Mouse (Mus musculus) left cerebral cortex, postnatal 14 days (tissue): ENCODE data around the gene Matn4. TPM values are rescaled to one million over a fixed set of nuclear protein-coding genes. Genes with fewer than 3 reads are reported as not detected.
A peak's percentile ranks its signal among the peaks of the same experiment; 100 is the strongest.

Experiments used
- DNase-seq, 2 experiments: peaks; one replicate each; pipeline ENCODE4 v3.0.0; 2021 to 2022; ENCODE audit warnings: low spot score in 2 of 2, mixed read lengths in 1 of 2
- intact Hi-C: fragments of 180-260 bp; cut with DNase I; formaldehyde crosslinking; loops from one replicate; pipeline ENCODE4 v1.15.1; 2025
- total RNA-seq, 2 experiments: library from RNA; stranded (reverse); gene quantifications; 2 replicates each; pipeline ENCODE4 v1.2.3; 2021

Gene Matn4
- total RNA-seq, 2 experiments from 2014 or later = 13.4 to 15.0 TPM

- intact Hi-C loops = no loop called here
- no peak for DNase-seq
Observed at GRCm38 (mm10) chr2:164421306-164421705, 16.3 kb upstream of the Matn4 start.

GRCm38 (mm10) chr2:164419489-164419888 lies 14.5 kb upstream of the Matn4 start:
- intact Hi-C loops = loop anchor here (5.0 to 10.0 kb wide), 3 partner anchors 98 to 305 kb away; partner anchors contain the start of gene Wfdc2
- DNase-seq = no peak

- intact Hi-C loops = loop anchor here (5.0 to 10.0 kb wide), 3 partner anchors 99 to 306 kb away; partner anchors contain the start of gene Wfdc2
- no peak for DNase-seq
Observed at GRCm38 (mm10) chr2:164418308-164418875, 13.4 kb upstream of the Matn4 start.

GRCm38 (mm10) chr2:164417198-164417597 lies 12.2 kb upstream of the Matn4 start:
- intact Hi-C loops = loop anchor here (2.0 to 10.0 kb wide), 4 partner anchors 38 to 308 kb away; partner anchors contain the start of gene Wfdc2
- DNase-seq = peak in 1 of 2 experiments; percentile 34

GRCm38 (mm10) chr2:164414581-164414980 lies 9.6 kb upstream of the Matn4 start:
- DNase-seq = no peak
- intact Hi-C loops = loop anchor here (10.0 kb wide), 1 partner anchor 310 kb away; no protein-coding TSS in a partner anchor

GRCm38 (mm10) chr2:164414167-164414566 lies 9.2 kb upstream of the Matn4 start:
- intact Hi-C loops = loop anchor here (10.0 kb wide), 1 partner anchor 311 kb away; no protein-coding TSS in a partner anchor
- no peak for DNase-seq

- DNase-seq = peak; percentile 60 to 79
- intact Hi-C loops = loop anchor here (5.0 kb wide), 1 partner anchor 305 kb away; no protein-coding TSS in a partner anchor
Observed at GRCm38 (mm10) chr2:164407708-164408107, 2.7 kb upstream of the Matn4 start.

- intact Hi-C loops = loop anchor here (5.0 kb wide), 1 partner anchor 303 kb away; no protein-coding TSS in a partner anchor
- no peak for DNase-seq
Observed at GRCm38 (mm10) chr2:164405519-164405918, 559 bp upstream of the Matn4 start.

- intact Hi-C loops = no loop called here
- DNase-seq = no peak
Observed at GRCm38 (mm10) chr2:164404082-164404990, 624 bp downstream of the Matn4 start.

- DNase-seq = peak; percentile 41 to 50
- intact Hi-C loops = no loop called here
Observed at GRCm38 (mm10) chr2:164403396-164404081, 1.4 kb downstream of the Matn4 start.

- DNase-seq = peak; percentile 68 to 70
- intact Hi-C loops = no loop called here
Observed at GRCm38 (mm10) chr2:164402906-164403305, 2.1 kb downstream of the Matn4 start, which contains the start of gene Rbpjl. Rbpjl (plus strand) TSS chr2:164403141.

- intact Hi-C loops = no loop called here
- DNase-seq = no peak
Observed at GRCm38 (mm10) chr2:164396911-164397310, 8.0 kb downstream of the Matn4 start.

- intact Hi-C loops = no loop called here
- no peak for DNase-seq
Observed at GRCm38 (mm10) chr2:164396076-164396475, 8.9 kb downstream of the Matn4 start.

GRCm38 (mm10) chr2:164393126-164393525 lies 11.8 kb downstream of the Matn4 start:
- intact Hi-C loops = no loop called here

GRCm38 (mm10) chr2:164389499-164389898 lies 15.5 kb downstream of the Matn4 start:
- intact Hi-C loops = loop anchor here (5.0 kb wide), 2 partner anchors 257 to 287 kb away; no protein-coding TSS in a partner anchor
- peak; percentile 87 to 90 for DNase-seq

More at GRCm38 (mm10) chr2:164393126-164393525, 11.8 kb downstream of the Matn4 start:
- DNase-seq = no peak

- intact Hi-C loops = loop anchor here (5.0 kb wide), 2 partner anchors 257 to 287 kb away; no protein-coding TSS in a partner anchor
- peak; percentile 46 to 51 for DNase-seq
Observed at GRCm38 (mm10) chr2:164389020-164389419, 15.9 kb downstream of the Matn4 start, which contains the start of gene Slpi. Slpi (minus strand) TSS chr2:164389095.

- DNase-seq = peak; percentile 63 to 72
- intact Hi-C loops = loop anchor here (5.0 kb wide), 2 partner anchors 255 to 285 kb away; no protein-coding TSS in a partner anchor
Observed at GRCm38 (mm10) chr2:164386953-164387352, 18.0 kb downstream of the Matn4 start.

- intact Hi-C loops = loop anchor here (5.0 kb wide), 2 partner anchors 254 to 284 kb away; no protein-coding TSS in a partner anchor
- peak; percentile 53 to 59 for DNase-seq
Observed at GRCm38 (mm10) chr2:164385927-164386763, 18.8 kb downstream of the Matn4 start.
